Mouse (Mus musculus) Patski (cell line): ENCODE data around the gene Vkorc1. TPM values are rescaled to one million over a fixed set of nuclear protein-coding genes. Genes with fewer than 3 reads are reported as not detected.

Experiments used
- ATAC-seq: fragments of 100-300 bp; one replicate; pipeline ENCODE4 v1.8.0; 2021
- CTCF ChIA-PET: fragments of 350-600 bp; sonication (Branson Sonifier 250); formaldehyde crosslinking; loops from one replicate; lab custom pipeline; 2022; ENCODE audit warnings: inconsistent platforms; lab: Charles Lee
- POLR2A ChIA-PET: fragments of 350-600 bp; sonication (Branson Sonifier 250); formaldehyde crosslinking; loops from one replicate; lab custom pipeline; 2022; ENCODE audit warnings: antibody characterized with exemption, inconsistent platforms; lab: Charles Lee
- DNase-seq: peaks from one replicate; pipeline ENCODE4 v3.0.0-alpha.2; 2011; ENCODE audit warnings: low read depth, low spot score
- H3K27me3 ChIP-seq: fragments of 371-371 bp; one replicate; pipeline ENCODE4 v1.5.1; 2021
- CTCF ChIP-seq: fragments of 100-300 bp; IDR thresholded peaks from one replicate; pipeline ENCODE4 v1.5.1; 2021
- in situ Hi-C: fragments of 300-500 bp; cut with MboI; formaldehyde crosslinking; loops from 3 replicates; pipeline ENCODE4 v1.11.1; 2018; ENCODE audit warnings: low pct_unique_long_range_greater_than_20kb, mixed read lengths
- polyA plus RNA-seq: library from polyadenylated mRNA; unstranded; gene quantifications from one replicate; pipeline ENCODE4 v1.2.3, GENCODE M21; 2021

Vkorc1 gene
- polyA plus RNA-seq, 1 experiment from 2014 or later = 77.0 TPM

GRCm38 (mm10) chr7:127931351-127932135 is 36.1 kb upstream of the Vkorc1 start:
- POLR2A ChIA-PET = interaction anchor here (2.3 to 6.3 kb wide), 2 partner anchors 9 to 20 kb away, joined by 5 to 21 read pairs; partner anchors contain the start of gene Kat8
- ATAC-seq (no peak), DNase-seq (no peak)
- no peak for TF ChIP-seq CTCF
- no peaks in the 10 kb centered on the region for H3K27me3 ChIP-seq
- in situ Hi-C loops = no loop called here
- CTCF ChIA-PET = interaction anchor here (1.7 to 8.7 kb wide), 2 partner anchors 10 kb away, joined by 4 to 123 read pairs; no protein-coding TSS in a partner anchor

GRCm38 (mm10) chr7:127930636-127931035 is 35.2 kb upstream of the Vkorc1 start:
- in situ Hi-C loops = no loop called here
- ATAC-seq (no peak), DNase-seq (no peak)
- ChIA-PET CTCF (interaction anchor here (8.7 kb wide), 1 partner anchor 9 kb away, joined by 123 read pairs; no protein-coding TSS in a partner anchor), POLR2A (interaction anchor here (0.7 to 2.3 kb wide), 3 partner anchors 8 to 23 kb away, joined by 4 to 5 read pairs (median 5); no protein-coding TSS in a partner anchor)
- H3K27me3 ChIP-seq = no peaks in the 10 kb centered on the region
- TF ChIP-seq CTCF = no peak

DNA sequence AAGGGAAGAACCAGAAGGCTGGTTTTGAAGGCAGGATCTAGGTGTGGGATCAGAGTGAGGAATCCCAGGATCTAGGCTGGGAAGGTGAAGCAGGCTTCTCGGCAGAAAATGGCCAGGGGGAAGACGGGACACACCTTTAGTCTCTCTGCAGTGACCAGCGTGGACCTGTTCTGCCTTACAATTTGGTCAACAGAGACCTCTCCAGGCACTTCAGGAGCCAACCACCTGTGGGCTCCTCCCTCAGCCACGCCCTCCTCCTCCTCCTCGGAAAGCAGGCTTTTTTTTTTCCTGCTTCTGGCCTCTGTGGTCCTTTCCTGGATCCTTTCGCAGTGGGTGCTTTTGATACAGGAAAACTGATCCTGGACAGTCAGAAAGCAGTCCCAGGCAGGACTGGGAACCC is 34.5 kb upstream of the Vkorc1 start, which contains the start of gene Prss8:
Gene Prss8, minus strand, starts transcription at position 182 of the 400 bp plus-strand sequence.
- ATAC-seq = no peak
- ChIA-PET CTCF (interaction anchor here (1.8 to 8.7 kb wide), 2 partner anchors 8 to 11 kb away, joined by 6 to 123 read pairs; no protein-coding TSS in a partner anchor), POLR2A (no interaction called here)
- TF ChIP-seq CTCF = no peak
- DNase-seq = no peak
- no peaks in the 10 kb centered on the region for H3K27me3 ChIP-seq
- in situ Hi-C loops = no loop called here

DNA sequence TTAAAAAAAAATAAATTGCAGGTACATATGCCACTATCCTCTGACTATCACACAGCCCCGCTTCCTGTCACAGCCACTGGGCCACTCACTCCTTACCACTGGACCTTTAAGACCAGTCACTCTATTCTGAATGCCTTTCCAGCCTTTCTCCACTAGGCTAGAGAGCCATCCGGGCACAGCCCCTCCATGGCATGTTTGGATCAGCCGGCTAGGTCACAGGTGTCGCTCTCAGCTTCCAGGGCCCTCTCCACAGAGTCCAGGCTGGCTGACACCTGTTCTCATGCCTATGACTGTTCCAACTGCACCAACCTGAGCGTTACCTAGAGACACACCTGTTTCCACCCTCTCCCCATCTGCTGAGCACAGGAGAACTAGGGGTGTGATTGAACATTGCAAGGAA is 33.2 kb upstream of the Vkorc1 start:
- no peak for DNase-seq
- TF ChIP-seq CTCF = no peak
- H3K27me3 ChIP-seq = no peaks in the 10 kb centered on the region
- in situ Hi-C loops = no loop called here
- ATAC-seq = no peak
- POLR2A ChIA-PET = interaction anchor here (0.8 kb wide), 1 partner anchor 24 kb away, joined by 3 read pairs; no protein-coding TSS in a partner anchor
- CTCF ChIA-PET = interaction anchor here (1.8 to 1.9 kb wide), 2 partner anchors 10 to 11 kb away, joined by 3 to 6 read pairs; no protein-coding TSS in a partner anchor

- no peak for ATAC-seq
- POLR2A ChIA-PET = interaction anchor here (0.6 kb wide), 1 partner anchor 44 kb away, joined by 4 read pairs; no protein-coding TSS in a partner anchor
Measured at GRCm38 (mm10) chr7:127927726-127928125, 32.3 kb upstream of the Vkorc1 start.

GRCm38 (mm10) chr7:127926846-127927245 is 31.4 kb upstream of the Vkorc1 start:
- TF ChIP-seq CTCF = no peak
- DNase-seq (no peak), ATAC-seq (no peak)
- CTCF ChIA-PET = interaction anchor here (0.9 to 1.9 kb wide), 3 partner anchors 9 to 13 kb away, joined by 3 to 4 read pairs (median 3); no protein-coding TSS in a partner anchor
- POLR2A ChIA-PET = interaction anchor here (1.0 kb wide), 1 partner anchor 14 kb away, joined by 3 read pairs; the partner anchor contains the start of gene Kat8
- in situ Hi-C loops = no loop called here
- no peaks in the 10 kb centered on the region for H3K27me3 ChIP-seq

More at GRCm38 (mm10) chr7:127927726-127928125, 32.3 kb upstream of the Vkorc1 start:
- no peak for DNase-seq
- in situ Hi-C loops = no loop called here
- no peaks in the 10 kb centered on the region for H3K27me3 ChIP-seq
- CTCF ChIA-PET = interaction anchor here (0.9 to 1.9 kb wide), 3 partner anchors 8 to 13 kb away, joined by 3 to 4 read pairs (median 3); no protein-coding TSS in a partner anchor
- no peak for TF ChIP-seq CTCF

- POLR2A ChIA-PET = interaction anchor here (0.7 to 1.0 kb wide), 2 partner anchors 13 to 14 kb away, joined by 3 read pairs; partner anchors contain the start of gene Kat8
- DNase-seq (no peak), ATAC-seq (no peak)
- TF ChIP-seq CTCF = no peak
- H3K27me3 ChIP-seq = no peaks in the 10 kb centered on the region
- CTCF ChIA-PET = interaction anchor here (0.9 to 10.1 kb wide), 4 partner anchors 8 to 37 kb away, joined by 3 to 123 read pairs (median 4); no protein-coding TSS in a partner anchor
- in situ Hi-C loops = no loop called here
Measured at GRCm38 (mm10) chr7:127926066-127926465, 30.6 kb upstream of the Vkorc1 start.

- DNase-seq = no peak
- ATAC-seq = peak; percentile 55
- POLR2A ChIA-PET = interaction anchor here (0.6 to 0.7 kb wide), 2 partner anchors 13 to 63 kb away, joined by 3 to 4 read pairs; partner anchors contain the start of gene Kat8
- in situ Hi-C loops = no loop called here
- CTCF ChIA-PET = interaction anchor here (0.7 to 10.1 kb wide), 3 partner anchors 9 to 15 kb away, joined by 3 to 123 read pairs (median 4); no protein-coding TSS in a partner anchor
- no peak for TF ChIP-seq CTCF
- H3K27me3 ChIP-seq = no peaks in the 10 kb centered on the region
Measured at GRCm38 (mm10) chr7:127925252-127925651, 29.8 kb upstream of the Vkorc1 start.

DNA sequence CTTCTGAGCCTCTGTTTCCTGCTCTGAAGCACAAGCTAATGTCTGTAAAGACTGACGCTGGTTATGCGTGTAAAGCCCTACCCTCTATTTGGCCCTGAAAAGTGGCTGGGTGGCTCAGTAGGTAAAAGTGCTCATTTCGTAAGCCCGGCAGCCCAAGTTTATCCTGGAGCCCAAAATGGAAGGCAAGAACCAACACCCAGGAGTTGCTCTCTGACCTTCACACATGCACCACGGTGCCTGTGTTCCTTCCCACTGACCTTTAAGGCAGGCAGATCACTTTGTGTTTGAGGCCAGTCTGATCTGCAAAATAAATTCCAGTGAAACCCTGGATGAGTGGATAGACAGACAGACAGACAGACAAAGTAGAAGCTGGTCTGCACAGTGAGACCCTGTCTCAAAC is 28.3 kb upstream of the Vkorc1 start:
- DNase-seq (no peak), ATAC-seq (no peak)
- H3K27me3 ChIP-seq = no peaks in the 10 kb centered on the region
- no peak for TF ChIP-seq CTCF
- in situ Hi-C loops = no loop called here
- ChIA-PET POLR2A (no interaction called here), CTCF (interaction anchor here (10.1 kb wide), 1 partner anchor 11 kb away, joined by 123 read pairs; no protein-coding TSS in a partner anchor)
